Mouse (Mus musculus) spleen, postnatal 10 days (tissue): ENCODE measurements around the gene Ccdc124.

Source experiments
- DNase-seq, 2 experiments: peaks; one replicate each; pipeline ENCODE4 v3.0.0; 2021 to 2022; ENCODE audit warnings: low spot score in 2 of 2

Gene Ccdc124

DNA sequence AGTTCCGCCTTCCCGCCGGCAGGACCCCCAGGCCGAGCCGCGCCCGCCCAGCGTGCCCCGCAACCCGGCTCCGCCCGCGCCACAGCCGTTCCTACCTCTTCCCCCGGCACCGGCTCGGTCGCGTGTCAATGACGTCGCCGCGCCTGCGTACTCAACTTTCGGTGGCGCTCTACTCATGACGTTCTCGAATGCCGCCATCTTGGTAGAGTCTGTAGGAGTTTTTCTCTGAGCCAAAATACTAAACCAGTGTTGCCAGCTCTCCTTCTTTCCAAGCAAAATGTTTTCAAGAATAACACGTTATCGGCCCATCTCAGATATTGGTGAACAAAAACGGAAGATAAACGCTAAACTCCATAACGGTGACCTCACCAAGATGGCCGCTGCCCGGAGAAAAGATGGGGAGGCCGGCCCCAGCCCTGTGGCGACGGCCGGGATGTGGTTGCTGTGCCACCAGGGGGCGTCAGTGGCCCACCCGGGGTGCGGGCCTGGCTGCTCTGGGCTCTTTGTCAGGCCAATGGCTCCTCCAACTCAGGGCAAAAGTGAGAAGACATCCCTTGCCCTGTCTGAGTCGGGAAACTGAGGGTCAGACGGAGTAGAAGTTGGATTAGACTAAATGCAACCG, at the start of gene Ccdc124:
Gene Ccdc124 (minus strand): TSS at position 572 of the 622 bp plus-strand sequence.
- DNase-seq, result peak; percentile 94 to 97

DNA sequence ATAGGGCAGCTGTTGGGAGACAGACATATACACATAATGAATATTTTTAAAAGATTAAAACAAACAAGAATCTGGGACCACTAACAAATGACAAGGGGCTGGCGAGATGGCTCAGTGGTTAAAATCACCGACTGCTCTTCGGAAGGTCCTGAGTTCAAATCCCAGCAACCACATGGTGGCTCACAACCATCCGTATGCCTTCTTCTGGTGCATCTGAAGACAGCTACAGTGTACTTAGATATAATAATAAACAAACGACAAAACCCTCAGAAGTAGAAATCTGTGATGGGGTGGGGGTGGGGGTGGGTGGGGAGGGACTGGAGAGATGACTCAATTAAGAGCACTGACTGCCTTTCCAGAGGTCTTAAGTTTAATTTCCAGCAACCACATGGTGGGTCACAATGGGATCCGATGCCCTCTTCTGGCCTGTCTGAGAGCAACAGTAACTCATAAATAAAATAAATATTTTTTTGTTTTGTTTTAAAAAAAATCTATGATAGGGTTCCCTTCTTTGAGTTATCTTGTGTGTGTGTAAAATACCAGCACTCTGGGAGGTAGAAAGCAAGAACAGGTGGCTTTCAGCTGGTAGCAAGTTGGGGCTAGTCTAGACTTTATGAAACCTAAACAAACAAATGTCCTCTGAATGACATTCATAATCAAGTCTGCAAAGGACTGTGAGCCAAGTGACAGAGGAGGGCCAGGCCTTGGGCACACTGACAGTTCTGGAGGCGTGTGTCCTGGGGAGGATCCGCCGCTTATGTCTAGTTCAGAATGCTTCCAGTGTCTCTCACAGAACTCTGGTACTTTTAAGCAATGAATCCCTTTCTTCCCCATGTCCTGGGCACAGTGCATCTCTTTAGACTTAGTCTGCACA, 46.6 kb upstream of the Ccdc124 start:
- DNase-seq, result peak in 1 of 2 experiments; percentile 9

DNA sequence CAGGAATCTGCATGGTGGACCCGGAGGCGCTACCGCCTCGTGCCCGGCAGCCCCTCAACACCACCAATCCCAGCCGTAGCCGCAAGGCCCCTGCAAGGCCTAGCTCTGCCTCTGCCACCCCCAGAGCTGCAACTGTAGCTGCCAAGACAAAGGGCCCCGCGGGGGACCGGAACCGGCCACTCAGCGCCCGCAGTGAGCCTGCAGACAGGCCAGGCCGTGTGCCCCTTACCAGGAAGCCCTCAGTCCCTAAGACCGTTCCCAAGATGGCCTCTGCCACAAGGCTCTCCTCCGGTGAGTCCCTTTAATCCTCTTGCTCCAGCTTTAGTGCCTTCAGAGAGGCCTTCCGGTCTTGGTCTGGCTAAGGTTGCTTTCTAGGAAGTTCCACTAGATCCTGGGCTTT, 41.0 kb upstream of the Ccdc124 start:
- no peak for DNase-seq

DNA sequence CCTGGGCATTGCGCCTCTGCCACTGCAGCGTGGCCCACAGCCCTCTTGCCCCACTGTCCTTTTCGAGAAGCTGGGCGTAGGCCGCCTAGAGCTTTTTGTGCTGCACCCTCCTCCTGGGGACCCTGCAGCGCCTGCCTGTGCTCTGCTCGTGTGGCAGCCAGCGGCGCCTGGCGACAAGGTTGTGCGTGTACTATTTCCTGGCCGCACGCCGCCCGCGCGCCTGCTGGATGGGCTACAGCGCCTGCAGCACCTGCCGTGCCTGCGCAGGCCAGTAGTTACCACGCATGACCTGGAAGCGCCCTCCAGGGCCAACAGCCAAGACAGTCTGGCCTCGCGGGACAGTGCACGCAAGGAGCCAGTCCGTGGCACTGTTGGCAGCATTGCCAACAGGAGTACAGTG, 39.8 kb upstream of the Ccdc124 start:
- no peak for DNase-seq

DNA sequence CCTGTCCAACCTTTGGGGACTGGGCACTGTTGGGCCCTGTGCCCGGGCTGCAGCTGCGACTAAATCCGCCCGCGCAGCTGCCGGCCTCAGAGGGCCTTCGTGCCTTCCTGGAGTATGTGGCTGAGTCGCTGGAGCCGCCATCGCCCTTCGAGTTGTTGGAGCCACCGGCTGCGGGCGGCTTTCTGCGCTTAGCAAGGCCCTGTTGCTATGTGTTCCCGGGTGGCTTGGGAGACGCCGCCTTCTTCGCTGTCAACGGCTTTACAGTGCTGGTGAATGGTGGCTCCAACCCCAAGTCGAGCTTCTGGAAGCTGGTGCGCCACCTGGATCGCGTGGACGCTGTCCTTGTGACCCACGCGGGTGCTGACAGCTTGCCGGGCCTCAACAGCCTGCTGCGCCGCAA, 39.2 kb upstream of the Ccdc124 start:
- no peak for DNase-seq

DNA sequence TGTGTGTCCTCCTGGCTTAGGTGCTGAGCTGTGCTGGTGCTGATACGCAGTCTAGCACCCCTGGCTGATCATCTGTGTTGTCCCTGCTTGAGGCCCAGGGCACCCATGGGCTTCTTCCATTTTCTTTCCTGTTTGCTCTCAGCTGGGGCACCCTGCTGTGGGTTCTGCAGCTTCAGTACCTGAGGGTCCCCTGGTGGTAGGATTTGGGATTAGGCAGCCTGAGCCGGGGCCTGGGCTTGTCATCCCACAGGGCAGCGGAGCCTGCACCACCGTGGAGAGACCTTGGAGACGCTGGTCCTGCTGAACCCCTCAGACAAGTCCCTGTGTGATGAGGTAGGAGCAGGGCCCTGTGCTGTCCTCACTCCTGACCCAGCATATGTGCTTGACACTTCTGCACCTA, 37.9 kb upstream of the Ccdc124 start:
- DNase-seq, result peak in 1 of 2 experiments; percentile 34

DNA sequence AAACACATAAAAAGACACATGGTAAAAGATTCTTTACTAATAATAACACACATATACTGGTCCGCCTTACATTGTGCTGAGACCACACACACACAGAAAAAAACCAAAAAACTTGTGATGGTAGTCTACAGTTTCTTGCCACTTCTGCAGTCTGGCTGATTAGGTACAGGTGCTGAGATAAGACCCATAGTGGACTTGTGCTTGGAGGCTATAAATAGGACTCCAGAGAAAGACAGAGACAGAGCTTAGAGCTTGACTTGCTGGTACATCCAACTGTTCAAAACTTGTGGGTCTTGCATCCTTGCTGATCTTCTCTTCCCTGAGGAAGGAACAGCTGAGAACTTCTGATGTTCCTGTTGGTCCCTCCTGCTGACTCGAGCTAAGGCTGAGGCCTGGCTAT, 33.8 kb upstream of the Ccdc124 start:
- no peak for DNase-seq

DNA sequence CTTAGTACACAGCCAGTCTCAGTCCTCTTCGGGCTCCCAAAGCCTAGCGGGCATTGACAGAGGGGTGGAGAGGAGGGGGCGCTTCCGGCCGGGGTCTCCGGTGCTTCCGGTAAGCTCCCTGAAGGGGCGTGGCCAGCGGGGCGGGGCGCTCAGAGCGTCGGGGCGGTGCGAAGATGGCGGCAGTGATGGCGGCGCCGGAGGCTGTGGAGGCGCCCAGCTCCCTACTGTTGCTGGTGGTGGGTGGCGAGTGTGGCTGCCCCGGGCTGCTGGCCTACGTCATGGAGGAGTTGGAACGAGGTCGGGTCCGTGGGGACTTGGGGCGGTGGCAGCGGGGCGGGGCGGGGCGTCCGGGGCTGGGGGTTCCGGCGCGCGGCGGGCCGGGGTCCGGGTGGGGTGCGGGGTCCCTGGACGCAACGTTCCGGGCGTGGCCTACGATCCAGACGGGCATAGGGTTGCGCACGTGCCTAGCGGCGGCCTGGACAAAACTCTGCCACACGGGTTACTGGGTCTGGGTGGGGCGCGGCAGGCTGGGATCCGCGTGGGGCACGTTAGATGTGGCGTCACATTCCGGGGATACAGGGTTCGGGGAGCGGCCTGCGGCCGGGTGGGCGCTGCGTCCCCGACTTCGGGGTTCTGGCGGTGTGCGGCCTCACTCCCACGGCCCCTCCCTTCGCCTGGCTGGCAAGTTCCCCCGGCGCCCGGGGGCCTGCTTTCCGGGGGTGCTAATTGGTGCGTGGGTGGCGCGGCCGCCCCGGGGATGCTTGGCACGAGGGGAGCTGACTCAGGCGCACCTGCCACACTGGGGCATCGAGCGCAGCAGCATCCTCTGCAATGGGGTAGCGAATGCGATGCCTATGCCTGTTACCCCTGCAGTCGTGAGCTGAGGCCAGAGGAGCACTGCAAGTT, 32.3 kb upstream of the Ccdc124 start, which contains the start of gene Map1s:
Gene Map1s (plus strand): TSS at position 102 of the 906 bp plus-strand sequence.
- peak; percentile 73 to 85 for DNase-seq

DNA sequence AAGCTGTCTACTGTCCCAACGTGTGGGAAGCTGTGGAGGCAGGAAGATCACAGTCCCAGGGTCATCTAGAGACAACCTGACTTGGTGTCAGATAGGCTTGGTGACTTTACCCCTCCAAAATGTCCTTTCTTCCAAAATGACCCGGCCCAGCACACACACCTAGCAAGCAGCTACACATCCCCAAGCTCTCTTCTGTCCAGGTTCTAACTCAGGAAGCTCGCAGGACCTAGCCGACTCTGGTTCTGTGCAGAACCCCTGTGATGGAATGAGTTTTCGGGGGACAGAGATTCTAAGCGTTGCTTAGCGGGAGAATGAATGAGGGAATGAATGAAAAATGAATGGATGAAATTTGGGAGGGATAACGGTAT, 31.7 kb upstream of the Ccdc124 start:
- no peak for DNase-seq

DNA sequence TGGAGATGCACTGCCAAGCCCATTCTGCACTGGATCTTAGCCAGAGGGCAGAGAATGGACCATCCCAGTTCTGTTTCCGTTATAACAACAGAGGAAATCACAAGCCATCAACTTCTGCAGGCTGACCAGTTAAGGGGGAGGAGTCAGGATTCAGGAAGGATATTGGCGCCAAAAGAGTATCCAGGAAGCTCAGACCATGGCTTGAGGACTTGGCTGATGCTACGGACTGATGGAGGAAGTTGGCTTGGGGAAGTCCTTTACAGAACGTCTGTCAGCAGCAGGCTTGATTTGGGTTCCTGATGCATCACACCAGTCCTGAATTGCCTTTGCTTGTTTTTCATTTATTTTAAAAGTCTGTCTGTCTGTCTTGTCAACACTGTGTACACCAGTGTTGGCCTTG, 30.8 kb upstream of the Ccdc124 start:
- no peak for DNase-seq

DNA sequence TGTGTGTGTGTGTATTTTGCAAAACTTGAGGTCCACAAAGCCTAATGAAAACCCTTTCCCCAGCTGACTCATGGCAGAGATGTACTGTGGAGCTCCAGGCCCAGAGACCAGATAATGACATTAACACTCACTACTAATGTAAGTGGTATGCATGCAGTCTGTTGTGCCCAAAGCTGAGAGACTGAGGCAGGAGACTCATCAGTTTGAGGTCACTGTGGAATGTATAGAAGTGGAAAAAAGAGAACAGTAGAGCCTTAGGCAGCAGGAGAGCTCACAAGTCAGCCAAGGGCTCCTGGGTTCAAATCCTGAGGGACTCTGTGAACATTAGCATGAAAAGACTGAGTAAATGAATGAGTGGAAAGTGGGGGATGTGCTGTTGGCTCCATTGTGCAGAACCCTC, 29.8 kb upstream of the Ccdc124 start:
- DNase-seq, result no peak

DNA sequence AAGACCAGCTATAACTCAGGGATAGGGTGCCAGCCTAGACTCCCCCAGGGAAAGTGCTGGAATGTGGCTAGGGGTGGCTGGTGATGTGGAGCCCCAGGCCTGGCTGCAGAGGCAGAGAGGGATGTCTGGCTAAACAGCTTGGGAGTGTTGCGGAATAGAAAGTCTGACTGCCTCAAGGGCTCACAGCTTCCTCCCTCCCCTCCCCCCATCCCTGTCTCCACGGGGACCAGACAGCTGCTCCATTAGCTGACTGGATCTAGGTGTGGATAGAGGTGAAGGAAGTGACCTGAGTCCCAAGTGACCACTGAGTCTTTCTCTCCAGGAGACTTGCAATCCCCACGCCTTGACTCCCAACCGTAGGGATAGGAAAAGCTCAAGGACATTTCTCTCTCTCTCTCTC, 29.4 kb upstream of the Ccdc124 start:
- DNase-seq, result no peak

DNA sequence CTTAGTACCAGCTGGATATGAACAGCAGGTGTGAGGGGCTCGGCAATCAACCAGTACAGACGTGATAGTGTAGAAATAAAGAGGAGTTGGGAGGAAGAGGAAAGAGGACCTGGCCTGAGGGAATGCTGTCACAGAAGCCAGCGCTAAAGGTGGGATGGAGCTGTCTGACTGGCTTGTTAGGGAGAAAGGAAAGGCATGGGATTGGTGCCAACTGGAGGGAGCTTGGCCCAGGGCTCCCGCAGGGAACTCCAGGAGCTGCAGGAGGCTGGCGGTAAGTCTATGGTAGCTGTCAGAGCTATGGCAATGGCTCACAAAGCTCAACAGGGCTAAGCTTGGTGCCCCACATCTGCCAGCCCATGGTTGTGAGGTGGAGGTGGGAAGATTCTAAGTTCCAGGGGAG, 28.5 kb upstream of the Ccdc124 start:
- DNase-seq, result no peak

DNA sequence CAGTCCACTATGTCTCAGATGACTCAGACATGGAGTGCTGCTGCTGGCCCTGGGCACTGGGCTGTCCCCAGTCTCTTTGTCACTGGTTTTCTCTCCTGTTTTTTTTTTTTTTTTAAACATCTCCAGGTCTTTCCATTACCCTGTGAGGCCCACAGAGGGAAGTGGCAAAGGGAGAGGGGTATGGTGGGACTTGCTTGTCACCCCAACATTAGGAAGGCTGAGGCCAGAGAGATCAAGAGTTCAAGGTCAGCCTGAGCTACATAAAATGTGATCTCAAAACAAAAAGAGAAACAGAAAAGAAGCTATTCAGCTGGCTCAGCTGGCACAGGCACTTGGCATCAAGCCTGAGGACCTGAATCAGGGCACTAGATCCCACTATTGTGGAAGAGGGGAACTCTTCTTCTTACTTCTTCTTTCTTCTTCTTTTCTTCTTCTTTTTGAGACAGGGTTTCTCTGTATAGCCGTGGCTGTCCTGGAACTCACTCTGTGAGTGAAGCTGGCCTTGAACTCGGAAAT, 27.2 kb upstream of the Ccdc124 start:
- no peak for DNase-seq

DNA sequence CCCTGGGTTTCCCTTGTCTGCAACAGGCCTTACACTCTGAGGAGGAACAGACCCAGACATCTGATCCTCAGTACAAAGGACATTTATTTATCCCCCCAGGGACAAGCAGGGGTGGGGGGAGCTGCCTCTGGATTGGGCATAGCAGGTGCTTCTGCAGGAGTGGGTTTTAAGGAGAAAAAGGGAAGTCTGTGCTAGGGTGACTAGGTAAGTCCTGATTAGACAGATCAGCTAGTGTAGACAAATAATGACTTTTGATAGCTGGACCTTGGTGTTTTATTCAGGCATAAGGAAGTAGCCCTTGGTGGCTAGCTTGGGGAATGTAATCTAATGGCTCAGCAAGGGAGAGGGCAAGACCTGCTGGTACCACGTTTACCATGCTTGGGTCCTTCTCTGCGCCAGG, 25.5 kb upstream of the Ccdc124 start:
- no peak for DNase-seq

DNA sequence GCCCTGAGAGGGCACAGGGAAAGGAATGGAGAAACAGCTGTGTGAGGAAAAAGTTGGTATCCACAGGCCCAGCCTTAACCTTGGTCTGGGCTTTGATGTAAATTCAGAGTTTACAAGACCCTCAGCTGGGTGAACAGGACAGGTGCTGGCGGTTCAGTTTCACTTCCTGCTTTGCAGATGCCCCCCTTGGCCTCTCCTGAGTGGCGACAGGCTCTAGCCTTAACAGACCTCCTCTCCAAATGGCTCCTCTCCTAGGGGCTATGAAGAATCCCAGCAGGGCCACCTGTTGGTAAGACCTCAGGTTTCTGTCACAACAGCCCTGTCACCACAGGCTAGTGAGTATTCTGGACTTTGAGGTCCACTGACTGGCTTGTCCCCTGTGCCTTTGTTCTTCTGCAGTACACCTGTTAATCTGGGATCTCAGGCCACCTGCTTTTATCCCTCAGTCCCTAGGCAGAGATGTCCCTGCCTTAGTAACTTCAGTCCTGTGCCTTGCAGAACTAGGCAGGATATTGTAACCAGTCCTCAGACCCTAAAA, 25.0 kb upstream of the Ccdc124 start:
- DNase-seq, result no peak

DNA sequence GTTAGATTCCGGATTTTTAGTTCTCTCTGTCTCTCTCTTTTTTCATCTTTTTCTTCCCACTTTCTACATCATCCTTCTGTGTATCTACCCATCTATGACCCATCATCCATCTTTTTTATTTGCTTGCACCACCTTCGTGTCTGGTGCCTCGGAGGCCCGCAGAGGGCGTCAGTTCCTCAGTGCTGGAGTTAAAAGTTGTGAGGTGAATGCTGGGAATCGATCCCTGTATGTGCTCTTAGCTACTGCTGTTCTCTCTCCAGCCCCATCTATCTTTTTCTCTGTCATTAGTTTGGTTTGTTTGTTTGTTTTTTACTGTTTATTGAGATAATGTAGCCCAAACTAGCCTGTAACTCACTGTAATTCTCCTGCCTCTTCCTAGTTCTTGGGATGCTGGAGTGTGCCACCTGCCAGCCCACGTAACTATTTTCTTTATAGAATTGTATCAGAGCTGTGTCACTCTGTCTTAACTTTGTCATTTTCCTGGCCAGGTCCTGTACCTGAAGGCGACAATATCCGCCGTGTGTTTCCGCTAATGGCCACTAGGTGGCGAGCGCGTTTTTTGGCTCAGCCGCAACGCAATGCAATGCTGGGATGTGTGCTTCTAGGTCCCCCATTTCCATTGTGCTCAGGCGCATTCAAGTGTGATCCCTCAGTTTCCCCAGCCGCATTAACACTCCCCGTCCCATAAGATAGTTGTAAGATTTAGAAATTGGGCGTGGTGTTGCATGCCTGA, 24.1 kb upstream of the Ccdc124 start:
- DNase-seq, result peak; percentile 92 to 93

DNA sequence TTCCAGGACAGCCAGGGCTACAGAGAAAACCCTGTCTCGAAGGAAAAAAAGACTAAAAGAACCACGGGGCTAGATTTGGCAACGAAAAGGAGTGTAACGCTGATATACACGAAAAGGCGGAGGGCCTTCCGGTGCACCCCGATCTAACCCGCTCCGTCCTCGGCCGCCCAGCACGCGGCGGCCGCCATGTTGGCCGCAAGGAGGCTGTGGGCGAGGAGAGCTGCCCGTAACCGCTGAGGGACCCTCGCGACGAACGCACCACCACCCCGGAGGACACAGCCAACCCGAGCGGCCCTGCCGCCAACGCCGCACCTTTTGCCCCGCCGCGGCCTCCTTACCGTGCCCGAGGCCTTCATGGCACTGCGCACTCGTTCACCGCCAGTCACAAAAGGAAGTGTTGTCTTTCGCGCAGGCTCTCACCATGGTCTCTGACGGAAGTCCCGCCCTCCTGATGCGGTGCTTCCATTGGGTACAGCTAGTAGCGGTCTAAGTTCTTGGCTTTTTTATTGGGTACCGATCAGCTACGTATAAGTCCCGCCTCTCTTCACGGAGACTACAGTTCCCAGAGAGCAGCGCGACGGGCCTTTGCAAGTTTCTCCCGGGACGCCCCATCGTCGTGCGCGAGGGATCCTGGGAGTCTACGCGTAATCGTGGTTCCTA, 23.4 kb upstream of the Ccdc124 start, which contains the start of gene Rpl18a:
Gene Rpl18a (minus strand): TSS at position 392 of the 660 bp plus-strand sequence.
- DNase-seq, result peak; percentile 89 to 95

DNA sequence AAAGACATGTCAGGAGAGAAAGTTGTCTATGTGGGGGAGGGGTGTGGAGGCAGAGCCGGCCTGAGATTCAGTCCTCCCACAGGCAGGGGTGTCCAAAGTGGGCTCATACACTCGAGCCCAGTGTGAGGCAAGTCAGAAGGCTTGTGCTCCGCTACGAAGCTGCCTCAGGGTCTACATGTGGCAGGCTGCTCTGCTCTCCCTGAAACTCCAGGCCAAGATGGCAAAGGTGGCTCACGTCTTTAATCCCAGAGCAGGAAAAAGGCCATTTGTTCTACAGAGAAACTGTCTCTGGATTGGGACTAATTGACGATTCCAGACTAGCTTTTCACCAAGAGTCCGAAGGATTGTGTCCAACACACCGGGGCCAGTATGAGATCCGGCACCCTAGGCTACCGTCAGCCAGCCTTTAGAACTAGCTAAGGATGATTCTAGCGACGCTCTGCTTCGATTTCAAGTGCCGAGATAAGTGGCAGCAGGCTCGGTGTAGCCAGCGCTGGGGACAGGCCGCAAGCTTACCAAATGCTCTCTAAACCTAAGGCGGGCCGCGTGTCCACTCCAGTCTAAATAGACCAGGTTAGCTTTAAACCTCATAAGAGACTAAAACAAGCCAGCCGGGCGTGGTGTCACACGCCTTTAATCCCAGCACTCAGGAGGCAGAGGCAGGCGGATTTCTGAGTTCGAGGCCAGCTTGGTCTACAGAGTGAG, 22.7 kb upstream of the Ccdc124 start:
- no peak for DNase-seq
